Mouse (Mus musculus): ENCODE data around the gene Stk24.
"Not testable (repeated sequence)": the region's sequence is repeated elsewhere in the genome, so short reads cannot be mapped to it uniquely, and the experiment has no call there.

Stk24 gene

DNA sequence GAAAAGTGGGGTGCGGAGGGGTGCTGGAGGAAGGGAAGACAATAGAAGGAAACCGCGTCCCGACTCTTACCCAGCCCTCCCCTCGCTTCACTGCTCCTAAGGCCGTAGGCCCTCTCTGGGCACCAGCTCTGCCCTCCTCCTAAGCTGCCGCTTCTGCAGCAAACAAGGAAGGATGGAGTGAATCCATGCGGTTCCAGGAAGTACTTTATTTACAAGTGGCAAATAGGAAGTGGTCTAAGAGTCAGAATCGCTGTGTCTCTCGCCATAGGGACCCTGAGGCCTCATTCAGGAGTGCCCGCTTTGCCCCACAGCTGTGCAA, at the start of gene Stk24:
TSS of gene Stk24 (minus strand) at position 185 of the 319 bp plus-strand sequence.
- no peak for DNase-seq

DNA sequence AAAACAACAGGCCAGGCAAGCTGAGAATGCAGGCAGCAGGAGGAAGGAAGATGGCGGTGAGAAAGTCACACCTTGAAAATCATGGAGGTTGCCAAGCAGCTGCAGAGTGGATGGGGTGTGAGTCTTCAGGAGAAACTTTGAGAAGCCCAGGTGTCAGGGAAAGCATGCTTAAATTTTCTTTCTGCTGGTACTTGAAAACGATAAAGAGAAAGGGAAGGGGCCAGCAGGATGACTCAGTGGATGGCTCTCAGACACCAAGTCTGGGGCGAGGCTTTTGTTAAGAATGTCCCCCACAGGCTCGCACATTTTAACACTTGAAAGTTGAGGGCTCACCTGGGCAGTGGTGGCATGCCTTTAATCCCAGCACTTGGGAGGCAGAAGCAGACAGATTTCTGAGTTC, 48.3 kb upstream of the Stk24 start:
- no peak for DNase-seq

DNA sequence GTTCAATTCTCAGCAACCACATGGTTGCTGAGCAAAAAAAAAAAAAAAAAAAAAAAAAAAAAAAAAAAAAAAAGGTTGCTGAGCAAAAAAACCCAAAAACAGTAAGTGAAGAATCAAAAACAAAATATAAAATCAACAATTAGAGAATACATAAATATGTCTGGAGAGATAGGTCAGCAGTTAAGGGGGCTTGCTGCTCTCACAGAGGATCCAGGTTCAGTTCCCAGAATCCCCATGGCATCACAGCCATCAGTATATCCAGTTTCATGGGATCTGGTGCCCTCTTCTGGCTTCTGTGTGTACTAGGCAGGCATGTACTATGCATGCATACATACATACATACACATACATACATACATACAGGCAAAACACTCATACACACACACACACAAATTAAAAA, 46.9 kb upstream of the Stk24 start:
- peak; percentile 9 to 11 for DNase-seq

DNA sequence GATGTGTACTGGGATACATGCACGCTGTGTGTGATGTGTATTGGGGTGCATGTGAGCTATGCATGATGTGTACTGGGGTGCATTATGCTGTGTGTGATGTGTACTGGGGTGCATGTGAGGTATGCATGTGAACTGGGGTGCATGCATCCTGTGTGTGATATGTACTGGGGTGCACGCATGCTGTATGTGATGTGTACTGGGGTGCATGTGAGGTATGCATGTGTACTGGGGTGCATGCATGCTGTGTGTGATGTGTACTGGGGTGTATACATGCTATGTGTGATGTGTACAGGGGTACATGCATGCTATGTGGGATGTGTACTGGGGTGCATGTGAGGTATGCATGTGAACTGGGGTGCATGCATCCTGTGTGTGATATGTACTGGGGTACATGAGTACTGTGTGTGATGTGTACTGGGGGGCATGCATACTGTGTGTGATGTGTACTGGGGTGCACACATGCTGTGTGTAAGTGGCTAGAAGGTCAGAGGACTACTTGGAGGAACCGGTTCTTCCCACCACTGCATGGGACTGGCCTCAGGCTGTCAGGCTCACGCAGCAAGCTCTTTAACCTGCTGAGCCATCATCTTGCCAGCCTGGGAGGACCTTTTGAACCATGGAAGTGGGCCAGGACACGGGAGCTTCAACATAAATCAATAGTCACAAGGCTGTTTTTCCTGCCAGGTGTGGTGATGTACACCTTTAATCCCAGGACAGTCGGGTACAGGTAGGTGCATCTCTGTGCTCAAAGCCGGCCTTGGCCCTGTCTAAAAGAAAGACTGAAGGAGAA, 45.4 kb upstream of the Stk24 start:
- DNase-seq = no peak

DNA sequence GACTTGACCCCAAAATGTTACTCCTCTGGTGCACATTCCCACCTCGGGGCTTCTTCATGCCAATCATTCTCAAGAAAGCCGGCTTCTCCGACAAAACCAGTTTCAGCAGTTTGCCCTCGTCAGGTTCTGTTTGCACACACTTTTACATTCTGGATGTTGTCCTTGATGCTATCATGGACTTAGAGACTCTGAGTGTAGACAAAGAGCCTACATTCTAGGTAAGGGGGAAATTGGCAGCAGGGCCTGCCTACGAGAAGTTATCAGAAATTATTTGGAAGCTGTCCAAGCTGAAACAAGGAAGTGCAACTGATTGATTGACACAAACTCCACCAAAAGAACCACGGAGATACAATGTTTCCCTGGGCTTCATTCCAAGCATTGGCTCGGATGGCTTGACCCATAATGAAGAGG, 43.5 kb upstream of the Stk24 start:
- DNase-seq = no peak

DNA sequence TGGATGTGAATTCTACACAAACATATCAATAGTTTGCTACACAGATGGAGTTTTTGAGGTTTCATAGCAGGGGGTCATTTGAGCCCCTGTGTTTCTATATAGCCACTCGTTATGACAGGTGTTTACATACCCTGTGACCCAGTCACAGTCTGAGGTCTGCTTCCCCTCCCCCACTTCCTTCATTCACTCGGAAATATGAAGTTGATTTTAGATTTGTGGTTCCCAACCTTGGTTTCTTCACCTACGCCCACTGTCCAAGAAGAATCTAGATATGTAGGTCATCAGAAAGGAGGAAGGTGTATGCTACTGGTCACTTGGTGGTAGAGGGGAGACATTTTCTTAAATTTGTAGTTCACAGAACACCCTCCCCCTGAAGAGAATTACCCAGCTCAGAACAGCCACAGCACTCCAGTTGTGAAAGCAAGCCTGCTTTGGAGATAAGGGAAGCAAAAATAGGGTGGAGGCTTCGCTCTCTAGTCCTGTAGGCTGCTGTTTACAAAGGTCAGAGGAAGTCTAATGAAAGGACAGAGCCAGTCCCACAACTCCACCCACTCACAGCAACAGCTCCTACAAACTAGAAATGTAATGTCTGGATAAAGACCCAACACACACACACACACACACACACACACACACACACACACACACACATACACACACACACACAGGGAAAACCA, 43.0 kb upstream of the Stk24 start:
- no peak for DNase-seq

DNA sequence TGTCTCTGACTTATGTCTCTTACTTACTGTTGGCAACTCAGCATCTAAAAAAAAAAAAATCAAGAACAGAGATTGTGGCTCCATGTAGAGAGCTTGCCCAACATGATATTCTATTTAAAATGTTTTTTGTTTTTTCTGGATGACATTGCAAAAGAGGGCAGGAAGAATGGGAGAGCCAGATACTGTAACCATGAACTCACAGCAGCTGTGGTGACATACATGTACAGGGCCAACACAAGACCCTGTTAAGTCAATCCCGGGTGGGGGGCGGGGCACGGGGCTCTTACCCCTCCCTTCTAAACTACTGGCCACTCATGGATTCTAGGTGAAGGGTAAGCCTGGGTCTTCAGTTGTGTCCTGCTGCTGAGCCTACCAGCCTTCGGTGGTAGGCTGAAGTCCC, 42.2 kb upstream of the Stk24 start:
- no peak for DNase-seq

DNA sequence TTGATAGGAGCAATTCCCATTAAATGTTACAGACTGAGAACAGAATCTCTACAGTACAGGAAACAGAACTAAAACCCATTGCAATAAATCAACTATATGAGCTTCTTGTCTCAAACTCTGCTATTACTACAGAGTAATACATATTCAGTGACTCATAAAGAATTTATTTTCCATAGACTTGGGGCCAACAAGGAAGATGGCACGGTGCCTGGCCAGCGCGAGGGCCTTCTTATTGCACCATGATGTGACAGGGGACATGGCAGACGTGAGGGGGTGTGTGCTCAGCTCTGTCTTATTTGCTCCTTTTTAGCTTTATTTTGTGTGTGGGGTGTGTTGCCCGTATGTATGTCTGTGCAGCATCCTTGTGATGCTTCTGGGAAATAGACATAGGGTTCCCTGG, 37.8 kb upstream of the Stk24 start:
- peak in 1 of 2 experiments; percentile 13 for DNase-seq

DNA sequence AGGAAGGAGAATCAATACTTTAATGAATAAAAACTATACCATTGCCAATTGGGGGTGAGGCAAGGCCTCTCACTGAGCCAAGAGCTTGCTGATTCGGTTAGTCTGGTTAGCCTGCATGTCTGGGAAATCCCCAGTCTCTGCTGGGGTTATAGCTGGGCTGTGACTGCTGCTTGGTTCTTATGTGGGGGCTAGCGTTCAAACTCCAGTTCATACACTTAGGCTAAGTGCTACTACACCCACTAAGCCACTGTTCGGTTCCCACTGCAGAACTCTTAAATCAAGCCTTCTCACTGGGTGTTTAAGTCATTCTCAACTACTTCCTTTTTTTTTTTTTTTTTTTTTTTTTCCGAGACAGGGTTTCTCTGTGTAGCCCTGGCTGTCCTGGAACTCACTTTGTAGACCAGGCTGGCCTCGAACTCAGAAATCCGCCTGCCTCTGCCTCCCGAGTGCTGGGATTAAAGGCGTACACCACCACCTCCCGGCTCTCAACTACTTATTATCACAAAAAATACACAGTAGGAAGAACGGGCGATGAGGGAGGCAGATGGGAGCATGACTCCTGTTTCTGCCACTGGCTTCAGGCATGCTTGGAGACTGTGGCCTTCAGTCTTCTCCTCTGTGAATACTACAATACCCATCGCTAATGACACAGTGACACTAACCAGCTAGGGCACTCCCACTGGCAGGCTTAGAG, 37.0 kb upstream of the Stk24 start:
- no peak for DNase-seq

DNA sequence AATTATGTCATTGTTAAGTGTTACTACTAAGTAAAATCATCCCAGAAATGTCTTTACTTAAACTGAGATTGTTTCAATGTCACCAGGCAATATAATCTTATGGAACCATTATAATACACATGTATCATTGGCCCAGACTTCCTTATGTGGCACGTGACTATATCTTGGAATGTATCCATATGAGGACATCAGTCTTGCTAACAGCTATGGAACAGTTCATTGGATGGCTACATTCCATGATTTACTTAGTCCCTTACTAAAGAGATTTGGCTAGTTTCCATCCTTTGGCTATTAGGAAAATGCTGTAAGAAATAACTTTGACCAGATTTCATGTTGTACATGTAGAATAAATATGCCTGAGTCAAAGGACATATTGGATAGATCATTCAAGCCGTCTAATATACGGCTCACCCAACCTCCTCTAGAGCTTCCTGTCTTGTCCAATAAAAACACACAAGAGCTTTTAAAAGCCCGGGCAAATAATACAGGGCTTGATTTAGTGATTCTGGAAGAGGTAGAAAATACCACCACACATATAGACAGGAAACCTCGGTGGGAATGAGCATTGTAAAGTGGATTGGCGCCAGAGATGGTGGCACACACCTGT, 34.9 kb upstream of the Stk24 start:
- no peak for DNase-seq

DNA sequence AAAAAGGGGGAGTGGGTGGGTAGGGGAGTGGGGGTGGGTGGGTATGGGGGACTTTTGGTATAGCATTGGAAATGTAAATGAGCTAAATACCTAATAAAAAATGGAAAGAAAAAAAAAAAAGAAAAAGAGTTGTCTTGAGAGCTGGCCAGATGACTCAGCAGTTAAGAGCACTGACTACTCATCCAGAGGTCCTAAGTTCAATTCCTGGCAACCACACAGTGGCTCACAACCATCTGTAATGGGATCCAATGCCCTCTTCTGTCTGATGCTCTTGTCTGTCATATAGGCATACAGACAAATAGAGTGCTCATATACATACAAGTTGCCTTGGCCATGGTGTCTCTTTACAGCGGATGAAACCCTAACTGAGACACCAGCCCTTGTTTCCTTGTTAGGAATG, 33.9 kb upstream of the Stk24 start:
- DNase-seq = not testable (repeated sequence)

DNA sequence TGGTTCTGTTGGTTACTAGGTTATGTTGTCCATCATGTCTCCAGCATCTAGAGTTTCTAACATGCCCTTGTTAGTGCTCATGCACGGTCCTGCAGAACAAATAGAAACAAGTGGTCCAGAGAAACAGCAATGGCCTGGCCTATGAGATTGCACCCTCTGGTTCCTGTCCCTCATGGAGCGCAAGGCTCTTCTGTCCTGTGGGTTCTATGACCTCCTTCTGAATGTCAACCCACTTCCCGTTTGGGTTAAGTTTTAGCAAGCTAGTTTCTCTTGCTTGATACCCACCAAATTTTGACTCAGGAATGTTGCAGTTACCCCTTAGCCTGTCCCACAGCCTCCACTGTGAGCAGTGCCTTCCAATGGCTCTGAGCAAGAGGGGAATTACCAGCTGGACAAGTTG, 29.1 kb upstream of the Stk24 start:
- DNase-seq = no peak

DNA sequence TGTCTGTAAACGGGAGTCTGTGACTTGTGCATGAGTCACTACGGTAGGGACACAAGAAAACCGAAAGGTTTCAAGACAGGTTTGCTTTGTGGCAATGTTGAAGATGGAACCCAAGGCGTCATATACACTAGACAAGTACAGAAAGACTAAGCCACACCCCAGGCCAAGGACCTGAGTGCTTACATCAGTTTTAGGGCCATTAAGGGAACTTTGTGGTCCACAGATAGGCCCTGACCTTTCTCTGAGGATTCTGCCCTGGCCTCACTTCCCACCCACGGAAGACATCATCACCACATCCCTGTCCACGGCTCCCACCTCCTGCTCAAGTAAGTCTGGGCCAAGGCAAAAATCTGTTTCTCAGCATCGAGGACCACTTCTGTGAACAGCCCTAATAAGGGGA, 27.1 kb upstream of the Stk24 start:
- no peak for DNase-seq

DNA sequence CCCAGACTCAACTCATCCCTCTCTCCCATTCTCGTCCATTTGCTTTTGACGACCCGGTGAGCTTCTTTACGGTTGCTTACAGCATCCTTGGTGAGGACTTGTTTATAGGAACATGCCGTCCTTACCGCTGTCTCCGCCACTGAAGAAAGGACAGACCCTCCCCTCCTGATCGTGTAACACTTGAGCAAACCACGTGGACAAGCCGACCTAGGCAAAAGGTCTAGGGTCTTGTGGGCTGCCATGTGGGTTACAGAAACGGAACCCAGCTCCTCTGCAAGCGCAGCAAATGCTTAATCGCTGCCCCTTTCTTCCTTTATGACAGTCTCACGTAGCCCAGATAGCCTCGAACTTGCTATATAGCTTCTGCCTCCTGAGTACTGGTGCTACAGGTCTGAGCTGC, 25.7 kb upstream of the Stk24 start:
- no peak for DNase-seq

DNA sequence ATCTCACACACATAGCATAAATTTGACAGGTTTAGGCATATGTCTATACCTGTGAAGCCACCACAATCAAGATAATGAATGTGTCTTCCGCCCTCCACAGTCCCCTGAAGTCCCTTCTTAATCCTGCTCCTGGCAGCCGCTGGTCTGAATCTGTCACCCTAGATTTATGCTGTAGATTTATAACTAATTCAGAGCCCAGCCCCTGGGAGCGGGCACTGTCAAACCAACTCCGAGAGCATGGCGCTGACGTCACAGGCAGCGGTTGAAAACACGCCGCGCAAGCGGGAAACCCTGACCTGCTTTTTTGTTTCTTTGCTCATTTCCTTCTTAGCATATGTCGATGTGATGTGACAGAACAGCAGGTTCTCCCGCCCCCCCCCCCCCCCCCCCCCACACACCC, 25.3 kb upstream of the Stk24 start:
- DNase-seq = peak; percentile 36 to 48

DNA sequence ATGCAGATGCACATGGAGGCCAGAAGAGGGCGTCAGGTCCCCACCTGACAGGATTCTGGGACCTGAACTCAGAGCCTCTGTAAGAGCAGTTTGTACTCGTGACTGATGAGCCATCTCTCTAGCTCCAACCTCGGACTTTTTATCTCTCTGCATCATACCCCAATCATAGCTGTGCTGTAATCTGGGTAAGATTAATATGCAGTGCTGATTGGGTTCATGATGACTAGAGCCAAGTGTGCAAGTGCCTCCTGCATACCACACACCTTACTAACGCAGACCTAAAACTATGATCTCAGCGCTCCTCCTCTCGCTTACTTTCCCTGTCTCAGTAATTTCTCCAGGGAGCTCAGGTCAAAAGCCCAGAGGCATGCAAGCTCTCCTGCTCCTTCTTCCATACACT, 19.9 kb upstream of the Stk24 start:
- no peak for DNase-seq

DNA sequence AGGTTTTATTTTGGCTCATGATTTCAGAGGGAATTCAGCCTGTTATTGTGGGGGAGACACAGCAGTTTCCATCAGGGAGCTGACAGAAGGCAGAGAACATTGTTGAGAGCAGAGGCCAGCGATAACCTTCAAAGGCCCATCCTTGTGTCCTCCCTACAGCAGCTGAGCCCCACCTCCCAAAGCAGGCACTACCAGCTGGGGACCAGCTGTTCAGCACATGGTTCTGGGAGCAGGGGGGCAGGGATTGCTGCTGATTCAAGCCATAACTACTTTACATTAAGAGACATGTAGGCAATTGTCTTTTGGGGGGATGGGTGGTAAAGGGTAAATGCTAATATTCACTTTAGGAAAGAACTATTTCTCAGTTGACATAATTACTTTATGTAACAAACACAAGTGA, 17.7 kb upstream of the Stk24 start:
- DNase-seq = no peak

DNA sequence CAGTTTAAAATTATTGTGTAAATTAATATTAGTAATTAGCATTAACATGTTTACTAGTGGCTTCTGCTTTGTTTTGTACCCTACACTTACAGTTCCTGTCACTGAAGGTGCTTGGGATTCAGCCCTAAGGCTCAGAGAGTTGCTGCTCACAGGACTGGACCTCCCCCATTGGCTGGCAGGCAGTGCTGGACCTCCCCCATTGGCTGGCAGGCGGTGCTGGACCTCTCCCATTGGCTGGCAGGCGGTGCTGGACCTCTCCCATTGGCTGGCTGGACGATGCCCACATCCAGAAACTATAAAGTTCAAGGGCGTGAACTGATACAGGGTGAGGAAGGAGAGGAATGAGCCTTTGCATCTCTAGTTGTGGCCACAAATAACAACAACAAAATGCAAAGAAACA, 15.3 kb upstream of the Stk24 start:
- no peak for DNase-seq

DNA sequence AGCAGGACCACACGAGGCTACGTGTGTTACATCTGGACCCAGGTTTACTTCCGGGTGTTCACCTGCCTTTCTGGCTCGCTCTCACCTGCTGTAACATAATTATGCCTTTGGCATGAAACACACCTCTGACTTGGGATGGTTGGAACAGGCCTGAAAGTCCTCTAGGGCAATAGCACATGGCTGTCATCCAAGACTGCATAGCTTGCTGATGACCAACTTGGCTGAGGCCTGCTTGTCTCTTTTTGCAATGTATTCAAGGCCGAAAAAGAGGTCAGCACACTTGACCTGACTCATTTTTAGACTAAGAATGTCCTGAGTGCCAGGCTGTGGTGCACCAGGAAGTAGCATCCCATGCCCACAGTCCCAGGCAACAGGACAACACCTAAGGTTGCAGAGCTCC, 12.1 kb upstream of the Stk24 start:
- peak; percentile 45 to 47 for DNase-seq

DNA sequence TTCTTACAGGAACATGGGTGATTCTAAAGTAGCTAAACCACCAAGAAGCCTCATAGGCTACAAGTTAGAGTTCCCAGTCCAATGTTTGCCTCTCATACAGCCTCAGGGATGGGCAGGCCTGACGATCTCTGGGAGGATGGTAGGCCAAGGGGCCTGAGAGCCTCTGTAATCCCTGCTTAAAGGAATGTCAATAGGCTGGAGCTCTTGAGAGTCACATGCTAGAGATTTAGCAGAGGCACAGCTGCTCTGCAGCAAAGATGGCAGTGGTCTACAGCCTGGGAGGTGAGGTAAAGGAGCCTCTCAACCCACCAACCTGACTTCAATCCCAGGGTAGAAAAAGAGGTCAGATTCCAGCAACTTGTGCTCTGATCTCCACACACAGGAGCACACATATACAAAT, 7.9 kb upstream of the Stk24 start:
- no peak for DNase-seq

DNA sequence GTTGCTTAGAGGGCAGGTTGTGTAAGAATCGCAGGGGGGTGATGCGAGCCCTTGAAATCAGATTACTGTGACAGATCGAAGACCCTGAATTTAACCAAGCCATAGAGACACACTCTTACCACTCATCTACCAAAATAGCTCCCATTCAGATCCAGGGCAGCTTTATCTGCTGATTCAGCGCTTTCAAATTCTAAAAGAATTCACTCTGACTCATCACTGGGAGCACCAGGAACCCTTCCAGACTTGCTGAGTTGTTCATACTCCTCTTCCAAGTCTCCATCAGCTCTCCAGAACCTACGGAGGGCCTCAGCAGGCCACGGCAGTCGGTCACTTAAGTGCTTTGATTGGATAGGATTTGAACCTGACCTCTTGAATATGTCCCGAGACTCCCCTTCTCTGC, 5.6 kb upstream of the Stk24 start:
- no peak for DNase-seq

DNA sequence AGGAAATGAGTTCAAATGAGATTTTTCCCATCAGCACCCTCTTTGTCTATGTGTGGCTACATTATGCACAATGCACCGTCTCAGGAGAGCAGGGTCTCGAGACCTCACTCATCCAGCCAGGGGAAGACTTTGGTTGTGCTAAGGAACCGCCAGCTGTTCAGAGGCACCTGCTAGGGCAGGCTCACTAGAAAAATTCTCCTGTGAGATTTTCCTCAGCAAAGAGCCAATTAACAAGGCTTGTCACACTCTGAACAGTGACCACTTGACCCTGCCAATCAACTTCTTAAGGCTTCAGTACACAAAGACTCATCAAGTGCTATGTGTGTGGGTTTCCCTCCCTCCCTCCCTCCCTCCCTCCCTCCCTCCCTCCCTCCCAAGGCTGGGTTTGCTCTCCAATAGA, 4.0 kb upstream of the Stk24 start:
- no peak for DNase-seq

DNA sequence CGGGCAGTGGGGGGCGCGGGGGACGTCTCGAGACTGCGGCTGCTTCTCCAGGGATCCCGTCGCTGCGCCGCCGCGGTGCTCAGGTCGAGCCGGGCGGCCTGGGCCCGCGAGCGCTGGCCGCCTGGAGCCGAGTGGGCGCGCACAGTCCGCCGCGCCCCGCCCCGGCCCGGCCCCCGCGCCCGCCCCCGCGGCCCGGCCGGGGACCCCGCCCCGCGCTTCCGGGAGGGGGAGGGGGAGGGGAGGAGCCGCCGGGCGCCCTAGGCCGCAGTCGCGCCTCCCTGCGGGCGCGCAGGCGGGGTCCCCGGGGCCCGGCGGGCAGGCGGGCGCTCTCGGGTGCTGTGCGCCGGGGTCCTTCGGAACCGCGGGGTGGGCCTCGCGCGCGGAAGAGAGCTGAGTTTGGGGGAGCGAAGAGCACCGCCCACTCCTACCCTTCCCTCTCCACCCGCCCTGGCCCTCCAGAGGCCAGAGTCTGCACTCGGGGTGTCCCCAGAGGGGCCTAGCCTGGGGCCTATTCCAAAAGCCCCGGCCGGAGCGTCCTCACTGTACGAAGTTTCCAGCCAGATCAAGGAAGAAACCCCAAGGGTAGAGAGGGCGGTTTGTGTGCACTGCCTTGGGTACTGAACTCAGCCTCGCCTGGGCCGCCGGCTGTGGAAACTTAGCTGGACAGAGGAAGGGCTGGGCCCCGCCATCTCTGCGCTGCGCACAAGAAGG, 540 bp downstream of the Stk24 start:
- peak; percentile 83 to 89 for DNase-seq
